Mouse (Mus musculus) neural tube, embryonic 11.5 days (tissue): ENCODE data around the gene Mrps11. TPM values are rescaled to one million over a fixed set of nuclear protein-coding genes. Genes with fewer than 3 reads are reported as not detected.

Experiments used
- ATAC-seq: fragments of 200-750 bp; cut with Nextera tagmentation; 2 replicates; pipeline ENCODE4 v1.8.0; 2017; ENCODE audit warnings: moderate number of reproducible peaks, mild to moderate bottlenecking, moderate TSS enrichment, moderate library complexity; ENCODE audit not compliant: insufficient read depth, low FRiP score, low TSS enrichment
- DNase-seq: peaks from one replicate; pipeline ENCODE4 v3.0.0-alpha.2; 2015; ENCODE audit warnings: low spot score
- H3K27ac ChIP-seq: fragments of 300-500 bp; sonication (generic); 2 replicates; pipeline ENCODE4 v1.5.1; 2014; ENCODE audit warnings: low read depth, mild to moderate bottlenecking, low read length
- H3K27me3 ChIP-seq: fragments of 300-500 bp; sonication (generic); 2 replicates; pipeline ENCODE4 v1.6.1; 2014; ENCODE audit warnings: mild to moderate bottlenecking, low read length, mixed read lengths; ENCODE audit not compliant: control insufficient read depth, insufficient read depth
- H3K36me3 ChIP-seq: fragments of 300-500 bp; sonication (generic); 2 replicates; pipeline ENCODE4 v1.6.1; 2014; ENCODE audit warnings: mild to moderate bottlenecking, low read length, moderate library complexity, mixed read lengths; ENCODE audit not compliant: control insufficient read depth, insufficient read depth
- H3K4me1 ChIP-seq: fragments of 300-500 bp; sonication (generic); 2 replicates; pipeline ENCODE4 v1.6.1; 2014; ENCODE audit warnings: low read length, mixed read lengths; ENCODE audit not compliant: control insufficient read depth, insufficient read depth
- H3K4me2 ChIP-seq: fragments of 300-500 bp; sonication (generic); 2 replicates; pipeline ENCODE4 v1.6.1; 2014; ENCODE audit warnings: low read depth, mild to moderate bottlenecking, moderate library complexity
- H3K4me3 ChIP-seq: fragments of 300-500 bp; sonication (generic); 2 replicates; pipeline ENCODE4 v1.5.1; 2014; ENCODE audit warnings: low read depth, low read length
- H3K9ac ChIP-seq: fragments of 300-500 bp; sonication (generic); 2 replicates; pipeline ENCODE4 v1.6.1; 2014; ENCODE audit warnings: mild to moderate bottlenecking, low read length
- H3K9me3 ChIP-seq: fragments of 300-500 bp; sonication (generic); 2 replicates; pipeline ENCODE4 v1.6.1; 2016; ENCODE audit warnings: low read length; ENCODE audit not compliant: control insufficient read depth
- WGBS: fragments of 180-500 bp; shearing (Covaris S2); extraction: QIAGEN DNeasy Blood & Tissue Kit; methylation state at CpG from one replicate; pipeline ENCODE4 v1.1.7; 2014; 5-methylcytosine and 5-hydroxymethylcytosine counted together
- polyA plus RNA-seq: library from polyadenylated mRNA; unstranded; fragments of >200 nt; fragmentation: Nextera tagmentation; extraction: Ambion mirVana; gene quantifications from 2 replicates; pipeline ENCODE4 v1.2.1, GENCODE M21; 2014

The Mrps11 gene
- polyA plus RNA-seq, 1 experiment from 2014 or later, result 83.6 TPM

DNA sequence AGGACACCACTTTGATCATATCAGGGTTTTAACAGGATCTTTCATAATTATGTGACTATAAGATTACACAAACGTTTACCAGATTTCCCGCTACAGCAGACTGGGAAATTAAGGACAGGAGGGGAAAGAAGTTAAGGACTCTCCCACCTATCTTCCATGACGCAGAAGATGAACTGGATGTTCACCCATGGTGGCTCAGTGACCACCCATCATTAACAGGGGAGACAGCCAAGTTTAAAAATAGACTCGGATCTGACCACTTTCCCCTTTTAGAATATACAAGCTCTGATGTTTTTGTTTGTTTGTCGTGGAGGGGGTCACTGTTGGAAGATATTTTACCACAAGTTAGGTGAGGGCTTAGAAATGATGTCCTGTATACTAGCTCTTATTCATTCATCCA is 58.7 kb downstream of the Mrps11 start:
- Histone ChIP-seq H3K27ac (no peak overlapping the region), H3K9me3 (no peaks in the 10 kb centered on the region), H3K4me3 (no peak overlapping the region), H3K4me1 (peaks cover 6% of the 10 kb centered on the region), H3K9ac (no peak overlapping the region), H3K27me3 (no peaks in the 10 kb centered on the region), H3K4me2 (no peak overlapping the region), H3K36me3 (peaks cover 9% of the 10 kb centered on the region)
- ATAC-seq, result no peak
- WGBS, result 88% methylated on average over 5 of the region's 5 CpGs
- no peak for DNase-seq

Other genes with a start within 250 kb of the Mrps11 start
- 11.2 and 12.3 TPM in 2 replicates for gene Ntrk3, start 45.1 kb upstream of the Mrps11 start, polyA plus RNA-seq
- gene Mrpl46, start 412 bp downstream of the Mrps11 start, polyA plus RNA-seq, result 65.6 and 66.9 TPM in 2 replicates
- 22.0 and 22.2 TPM in 2 replicates for gene Det1, start 64.1 kb downstream of the Mrps11 start, polyA plus RNA-seq
- gene Aen, start 112.7 kb downstream of the Mrps11 start, polyA plus RNA-seq, result 49.1 and 52.5 TPM in 2 replicates
- gene Isg20, start 130.3 kb downstream of the Mrps11 start, polyA plus RNA-seq, result 0.45 and 0.49 TPM in 2 replicates